Mouse (Mus musculus) frontal cortex, postnatal 14 days (tissue): Measurements from ENCODE around the gene Rassf6.
"Not testable (repeated sequence)": the region's sequence is repeated elsewhere in the genome, so short reads cannot be mapped to it uniquely, and the experiment has no call there.

Source experiments
- DNase-seq, 2 experiments: peaks; one replicate each; pipeline ENCODE4 v3.0.0; 2022; ENCODE audit warnings: low spot score in 2 of 2

Gene Rassf6

GRCm38 (mm10) chr5:90624708-90625425, 15.6 kb downstream of the Rassf6 start:
- DNase-seq: no peak

GRCm38 (mm10) chr5:90623209-90623608, 17.2 kb downstream of the Rassf6 start:
- DNase-seq: no peak

GRCm38 (mm10) chr5:90621726-90622125, 18.7 kb downstream of the Rassf6 start:
- no peak for DNase-seq

GRCm38 (mm10) chr5:90621316-90621715, 19.1 kb downstream of the Rassf6 start:
- DNase-seq: no peak

GRCm38 (mm10) chr5:90617859-90618258, 22.6 kb downstream of the Rassf6 start:
- no peak for DNase-seq

- not testable (repeated sequence) for DNase-seq
Observed at GRCm38 (mm10) chr5:90612751-90613150, 27.7 kb downstream of the Rassf6 start.

GRCm38 (mm10) chr5:90611996-90612611, 28.4 kb downstream of the Rassf6 start:
- DNase-seq: no peak

GRCm38 (mm10) chr5:90611388-90611787, 29.1 kb downstream of the Rassf6 start:
- no peak for DNase-seq

- DNase-seq: no peak
Observed at GRCm38 (mm10) chr5:90608906-90609305, 31.6 kb downstream of the Rassf6 start.

GRCm38 (mm10) chr5:90603407-90603923, 37.0 kb downstream of the Rassf6 start:
- DNase-seq: no peak

- DNase-seq: peak in 1 of 2 experiments; percentile 32
Observed at GRCm38 (mm10) chr5:90601469-90601868, 39.0 kb downstream of the Rassf6 start.

GRCm38 (mm10) chr5:90596155-90596554, 44.3 kb downstream of the Rassf6 start:
- no peak for DNase-seq

- no peak for DNase-seq
Observed at GRCm38 (mm10) chr5:90594945-90595344, 45.5 kb downstream of the Rassf6 start.

GRCm38 (mm10) chr5:90591936-90592335, 48.5 kb downstream of the Rassf6 start:
- no peak for DNase-seq

- no peak for DNase-seq
Observed at GRCm38 (mm10) chr5:90590676-90591075, 49.8 kb downstream of the Rassf6 start.

GRCm38 (mm10) chr5:90588708-90589595, 51.5 kb downstream of the Rassf6 start:
- peak; percentile 67 to 78 for DNase-seq

- no peak for DNase-seq
Observed at GRCm38 (mm10) chr5:90588104-90588503, 52.4 kb downstream of the Rassf6 start.

- DNase-seq: no peak
Observed at GRCm38 (mm10) chr5:90586511-90586910, 53.9 kb downstream of the Rassf6 start.

- no peak for DNase-seq
Observed at GRCm38 (mm10) chr5:90584799-90585198, 55.7 kb downstream of the Rassf6 start.

- DNase-seq: no peak
Observed at GRCm38 (mm10) chr5:90582179-90582578, 58.3 kb downstream of the Rassf6 start.

- no peak for DNase-seq
Observed at GRCm38 (mm10) chr5:90579556-90579955, 60.9 kb downstream of the Rassf6 start.

GRCm38 (mm10) chr5:90577751-90578150, 62.7 kb downstream of the Rassf6 start:
- DNase-seq: no peak
